Mouse (Mus musculus) spleen, adult 2 months (tissue): ENCODE measurements at regions not wholly inside any gene's neighbourhood (a gene's known extent, or its start where the extent isn't known, plus 50 kb on each side); places are given as distances from the start of the nearest gene placed in this dataset.

Source experiments
- CTCF ChIP-seq: fragments of 200-500 bp; IDR thresholded peaks from 2 replicates; pipeline ENCODE4 v1.5.1; 2011; ENCODE audit warnings: mild to moderate bottlenecking, inconsistent platforms; ENCODE audit not compliant: insufficient read depth, insufficient read length, insufficient replicate concordance; ENCODE audit errors: extremely low read depth
- POLR2A ChIP-seq: fragments of 200-500 bp; IDR thresholded peaks from 2 replicates; pipeline ENCODE4 v1.6.1; 2011; ENCODE audit warnings: low read depth, low read length, inconsistent platforms

- no peak for TF ChIP-seq CTCF
- no peak for TF ChIP-seq POLR2A
Measured at GRCm38 (mm10) chr4:22124836-22125235, 193.7 kb downstream of the Faxc start.
